Mouse (Mus musculus) brain, embryonic 14.5 days (tissue): Measurements from ENCODE around the gene Tdgf1.

Experiments
- CTCF ChIP-seq: fragments of 200-500 bp; IDR thresholded peaks from 2 replicates; pipeline ENCODE4 v1.5.1; 2012; ENCODE audit warnings: inconsistent platforms, mild to moderate bottlenecking, moderate library complexity, borderline replicate concordance; ENCODE audit not compliant: insufficient read depth, insufficient read length; ENCODE audit errors: extremely low read depth
- POLR2A ChIP-seq: fragments of 200-500 bp; IDR thresholded peaks from 2 replicates; pipeline ENCODE4 v1.6.1; 2012; ENCODE audit warnings: mild to moderate bottlenecking, inconsistent platforms, borderline replicate concordance; ENCODE audit not compliant: poor library complexity, insufficient read depth, insufficient read length, severe bottlenecking; ENCODE audit errors: extremely low read depth

DNA sequence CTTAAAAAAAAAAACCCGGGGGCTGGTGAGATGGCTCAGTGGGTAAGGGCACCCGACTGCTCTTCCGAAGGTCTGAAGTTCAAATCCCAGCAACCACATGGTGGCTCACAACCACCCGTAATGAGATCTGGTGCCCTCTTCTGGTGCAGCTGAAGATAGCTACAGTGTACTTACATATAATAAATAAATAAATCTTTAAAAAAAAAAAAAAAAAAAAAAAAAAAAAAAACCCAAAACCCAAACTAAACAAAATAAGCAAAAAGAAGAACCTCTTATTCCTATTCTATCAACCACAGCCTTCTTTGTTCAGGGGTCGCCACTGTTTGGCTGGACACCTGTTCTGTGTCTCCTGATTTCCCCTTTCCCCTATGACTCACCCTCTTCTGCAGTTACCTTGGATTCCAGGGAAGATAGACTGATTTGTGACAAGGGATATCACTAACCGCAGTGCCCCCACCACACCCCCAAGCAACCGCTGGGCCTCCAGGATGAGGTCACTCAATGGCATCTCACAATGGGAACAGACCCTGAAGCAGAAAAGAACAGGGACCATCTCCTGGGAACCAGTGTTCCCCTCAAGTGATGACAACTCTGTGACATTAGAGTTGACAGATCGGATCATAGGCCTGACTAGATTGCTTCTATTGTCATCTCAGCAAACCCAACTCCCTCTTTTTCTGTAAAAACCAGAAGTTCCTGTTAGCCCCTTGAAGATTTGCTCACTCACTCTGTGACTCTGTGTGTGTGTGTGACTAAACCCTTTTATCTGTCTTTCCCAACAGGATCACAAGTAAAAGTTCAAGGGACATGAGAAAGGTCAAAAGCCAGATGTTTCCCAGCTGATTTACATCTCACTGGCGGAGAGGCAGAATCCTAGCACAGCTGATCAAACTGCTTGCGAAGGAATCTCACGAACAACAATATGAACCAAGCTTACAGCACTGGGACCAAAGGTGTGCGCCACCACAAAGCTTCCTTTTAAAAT is 8.2 kb downstream of the Tdgf1 start:
- TF ChIP-seq CTCF (no peak), POLR2A (no peak)
